Mouse (Mus musculus): ENCODE results near the gene Smim1. TPM values are rescaled to one million over a fixed set of nuclear protein-coding genes. Genes with fewer than 3 reads are reported as not detected.

Gene Smim1
- total and polyA plus RNA-seq, 3 experiments: 118 to 219 (median 188) TPM

DNA sequence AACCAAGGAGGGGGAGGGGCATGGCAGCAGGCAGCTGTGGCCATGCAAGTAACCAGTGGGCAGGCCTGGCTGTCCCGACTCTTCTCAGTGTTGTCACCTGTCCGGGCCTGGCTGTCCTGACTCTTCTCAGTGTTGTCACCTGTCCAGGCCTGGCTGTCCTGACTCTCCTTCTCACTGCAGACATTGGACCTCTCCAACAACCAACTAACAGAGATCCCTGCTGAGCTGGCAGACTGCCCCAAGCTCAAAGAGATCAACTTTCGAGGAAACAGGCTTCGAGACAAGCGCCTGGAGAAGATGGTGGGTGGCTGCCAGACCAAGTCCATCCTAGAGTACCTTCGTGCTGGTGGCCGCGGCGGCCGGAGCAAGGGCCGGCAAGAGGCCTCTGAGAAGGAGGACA lies 10.6 kb downstream of the Smim1 start:
- Histone ChIP-seq H3K36me3 (ENCODE audit: control insufficient read depth in 1 of 2, insufficient read depth in 2 of 2, low read length in 2 of 2) (peaks cover 1 to 4% of the 10 kb centered on the region in 2 experiments; a peak in 3 of 4 replicates), H3K4me1 (ENCODE audit: control insufficient read depth in 1 of 2, insufficient read depth in 2 of 2, low read length in 2 of 2) (peaks cover 0 to 12% of the 10 kb centered on the region in 2 experiments; a peak in 2 of 4 replicates), H3K27me3 (ENCODE audit: control insufficient read depth in 1 of 2, insufficient read depth in 2 of 2, low read length in 2 of 2) (no peaks in the 10 kb centered on the region)

GRCm38 (mm10) chr4:154012132-154012882 lies 13.7 kb downstream of the Smim1 start:
- H3K36me3 ChIP-seq (ENCODE audit: control insufficient read depth in 1 of 2, insufficient read depth in 2 of 2, low read length in 2 of 2): peaks cover 1 to 4% of the 10 kb centered on the region in 2 experiments; a peak in 3 of 4 replicates
- TF ChIP-seq CHD1 (IDR thresholded peaks at IDR 0.05; ENCODE audit: low read depth, low read length) (0 out of 2 replicates have a peak, but pooled peaks have one; percentile 47), MYC (IDR thresholded peaks at IDR 0.05; ENCODE audit: low read depth, low read length) (0 out of 2 replicates have a peak, but pooled peaks have one; percentile 17), MAFK (IDR thresholded peaks at IDR 0.05; ENCODE audit: borderline replicate concordance, low read depth, low read length) (no peak), HCFC1 (IDR thresholded peaks at IDR 0.05; ENCODE audit: low read depth, low read length) (0 out of 2 replicates have a peak, but pooled peaks have one; percentile 7), SIN3A (IDR thresholded peaks at IDR 0.05; ENCODE audit: low read length) (peak; percentile 64), MAX (IDR thresholded peaks at IDR 0.05; ENCODE audit: low read length) (0 out of 2 replicates have a peak, but pooled peaks have one; percentile 19)
- peaks cover 0 to 13% of the 10 kb centered on the region in 2 experiments; a peak in 2 of 4 replicates for H3K4me1 ChIP-seq (ENCODE audit: control insufficient read depth in 1 of 2, insufficient read depth in 2 of 2, low read length in 2 of 2)

More for the DNA sequence above, 10.6 kb downstream of the Smim1 start:
- H3K27ac ChIP-seq (ENCODE audit: control insufficient read depth, low read depth, low read length): no peak overlapping the region
- TF ChIP-seq TCF12 (IDR thresholded peaks at IDR 0.05; ENCODE audit: low read depth, low read length) (no peak), RCOR1 (IDR thresholded peaks at IDR 0.05; ENCODE audit: low read depth, low read length) (no peak), POLR2AphosphoS5 (IDR thresholded peaks at IDR 0.05; ENCODE audit: borderline replicate concordance, low read depth, low read length) (no peak), KAT2A (conservative IDR thresholded peaks at IDR 0.05; ENCODE audit: low read depth, low read length) (no peak), HCFC1 (IDR thresholded peaks at IDR 0.05; ENCODE audit: low read depth, low read length) (no peak), ELF1 (IDR thresholded peaks at IDR 0.05; ENCODE audit: low read depth, low read length) (no peak), MEF2A (IDR thresholded peaks at IDR 0.05; ENCODE audit: extremely low read depth, insufficient replicate concordance, low read depth, low read length, poor library complexity, severe bottlenecking) (no peak)
- H3K4me3 ChIP-seq (ENCODE audit: control insufficient read depth in 1 of 2, insufficient read depth in 1 of 2, low read depth in 2 of 2, low read length in 2 of 2): no peak overlapping the region
- peaks cover 35% of the 10 kb centered on the region for H3K79me2 ChIP-seq (ENCODE audit: control insufficient read depth, insufficient read depth, low read length, poor library complexity)
- H3K9ac ChIP-seq (ENCODE audit: control insufficient read depth, low read depth, low read length, poor library complexity, severe bottlenecking): no peak overlapping the region
- no peaks in the 10 kb centered on the region for H3K9me3 ChIP-seq (replicated peaks; ENCODE audit: insufficient read depth, low read length)
- no peak for DNase-seq (ENCODE audit: low read depth, low spot score)

More at GRCm38 (mm10) chr4:154012132-154012882, 13.7 kb downstream of the Smim1 start:
- H3K79me2 ChIP-seq (ENCODE audit: control insufficient read depth, insufficient read depth, low read length, poor library complexity): peaks cover 35% of the 10 kb centered on the region
- peak overlapping the region; percentile 96 for H3K4me3 ChIP-seq (ENCODE audit: control insufficient read depth in 1 of 2, insufficient read depth in 1 of 2, low read depth in 2 of 2, low read length in 2 of 2)
- peak overlapping the region; percentile 86 for H3K9ac ChIP-seq (ENCODE audit: control insufficient read depth, low read depth, low read length, poor library complexity, severe bottlenecking)
- H3K27ac ChIP-seq (ENCODE audit: control insufficient read depth, low read depth, low read length): peak overlapping the region; percentile 27
- H3K9me3 ChIP-seq (replicated peaks; ENCODE audit: insufficient read depth, low read length): no peaks in the 10 kb centered on the region
- no peaks in the 10 kb centered on the region for H3K27me3 ChIP-seq (ENCODE audit: control insufficient read depth in 1 of 2, insufficient read depth in 2 of 2, low read length in 2 of 2)
- DNase-seq (ENCODE audit: low read depth, low spot score): peak; percentile 58
